Mouse (Mus musculus) heart, embryonic 14.5 days (tissue): ENCODE data around the gene 1700013G24Rik. TPM values are rescaled to one million over a fixed set of nuclear protein-coding genes. Genes with fewer than 3 reads are reported as not detected.

Experiments
- polyA plus RNA-seq: library from polyadenylated mRNA; unstranded; fragments of >200 nt; fragmentation: Nextera tagmentation; extraction: Ambion mirVana; gene quantifications from 2 replicates; pipeline ENCODE4 v1.2.1, GENCODE M21; 2014

The 1700013G24Rik gene
- polyA plus RNA-seq, 1 experiment from 2014 or later = not detected

Other genes starting within 250 kb of the 1700013G24Rik start
- 1.8 and 2.2 TPM in 2 replicates for gene Wnt4, start 175.8 kb upstream of the 1700013G24Rik start, polyA plus RNA-seq
- gene Cdc42, start 95.6 kb upstream of the 1700013G24Rik start, polyA plus RNA-seq = 515 and 529 TPM in 2 replicates
- not detected in 2 replicates for gene Cela3a, start 43.5 kb upstream of the 1700013G24Rik start, polyA plus RNA-seq
- gene Cela3b, start 22.7 kb upstream of the 1700013G24Rik start, polyA plus RNA-seq = not detected in 2 replicates
- 67.5 and 68.3 TPM in 2 replicates for gene Hspg2, start 15.5 kb downstream of the 1700013G24Rik start, polyA plus RNA-seq
- not detected in 2 replicates for gene Ldlrad2, start 121.3 kb downstream of the 1700013G24Rik start, polyA plus RNA-seq
- 32.1 and 39.5 TPM in 2 replicates for gene Usp48, start 140.5 kb downstream of the 1700013G24Rik start, polyA plus RNA-seq
- gene Rap1gap, start 211.4 kb downstream of the 1700013G24Rik start, polyA plus RNA-seq = 3.9 and 5.0 TPM in 2 replicates